Mouse (Mus musculus): ENCODE measurements around the gene Cerk. TPM values are rescaled to one million over a fixed set of nuclear protein-coding genes. Genes with fewer than 3 reads are reported as not detected.
"Not testable (repeated sequence)": the region's sequence is repeated elsewhere in the genome, so short reads cannot be mapped to it uniquely, and the experiment has no call there.

The Cerk gene
- total RNA-seq, 2 experiments from 2014 or later = 38.8 to 41.0 TPM

GRCm38 (mm10) chr15:86165811-86166590 lies 19.9 kb downstream of the Cerk start:
- DNase-seq (ENCODE audit: low spot score in 2 of 2) = no peak

- no peak for DNase-seq (ENCODE audit: low spot score in 2 of 2)
Measured at GRCm38 (mm10) chr15:86164718-86165345, 21.1 kb downstream of the Cerk start.

GRCm38 (mm10) chr15:86161800-86162199 lies 24.1 kb downstream of the Cerk start:
- DNase-seq (ENCODE audit: low spot score in 2 of 2) = not testable (repeated sequence)

- no peak for DNase-seq (ENCODE audit: low spot score in 2 of 2)
Measured at GRCm38 (mm10) chr15:86160906-86161305, 25.0 kb downstream of the Cerk start.

GRCm38 (mm10) chr15:86159719-86160118 lies 26.2 kb downstream of the Cerk start:
- DNase-seq (ENCODE audit: low spot score in 2 of 2) = no peak

GRCm38 (mm10) chr15:86159093-86159492 lies 26.8 kb downstream of the Cerk start:
- DNase-seq (ENCODE audit: low spot score in 2 of 2) = no peak

- DNase-seq (ENCODE audit: low spot score in 2 of 2) = no peak
Measured at GRCm38 (mm10) chr15:86156492-86156891, 29.4 kb downstream of the Cerk start.

- no peak for DNase-seq (ENCODE audit: low spot score in 2 of 2)
Measured at GRCm38 (mm10) chr15:86153481-86153960, 32.4 kb downstream of the Cerk start.

GRCm38 (mm10) chr15:86150593-86150992 lies 35.3 kb downstream of the Cerk start:
- no peak for DNase-seq (ENCODE audit: low spot score in 2 of 2)

- DNase-seq (ENCODE audit: low spot score in 2 of 2) = no peak
Measured at GRCm38 (mm10) chr15:86146922-86147321, 39.0 kb downstream of the Cerk start.

- no peak for DNase-seq (ENCODE audit: low spot score in 2 of 2)
Measured at GRCm38 (mm10) chr15:86145046-86145445, 40.9 kb downstream of the Cerk start.

- no peak for DNase-seq (ENCODE audit: low spot score in 2 of 2)
Measured at GRCm38 (mm10) chr15:86144577-86144976, 41.4 kb downstream of the Cerk start.

- peak; percentile 70 to 73 for DNase-seq (ENCODE audit: low spot score in 2 of 2)
Measured at GRCm38 (mm10) chr15:86140323-86140722, 45.6 kb downstream of the Cerk start.

- DNase-seq (ENCODE audit: low spot score in 2 of 2) = peak; percentile 54 to 62
Measured at GRCm38 (mm10) chr15:86137638-86138037, 48.3 kb downstream of the Cerk start.

GRCm38 (mm10) chr15:86134941-86135783 lies 50.8 kb downstream of the Cerk start:
- DNase-seq (ENCODE audit: low spot score in 2 of 2) = peak; percentile 93 to 95

- DNase-seq (ENCODE audit: low spot score in 2 of 2) = no peak
Measured at GRCm38 (mm10) chr15:86130657-86131056, 55.3 kb downstream of the Cerk start.

- no peak for DNase-seq (ENCODE audit: low spot score in 2 of 2)
Measured at GRCm38 (mm10) chr15:86129036-86129435, 56.9 kb downstream of the Cerk start.

- peak; percentile 80 to 88 for DNase-seq (ENCODE audit: low spot score in 2 of 2)
Measured at GRCm38 (mm10) chr15:86124359-86124758, 61.6 kb downstream of the Cerk start.

GRCm38 (mm10) chr15:86123409-86123808 lies 62.5 kb downstream of the Cerk start:
- DNase-seq (ENCODE audit: low spot score in 2 of 2) = no peak

GRCm38 (mm10) chr15:86122261-86122949 lies 63.5 kb downstream of the Cerk start:
- peak in 1 of 2 experiments; percentile 50 for DNase-seq (ENCODE audit: low spot score in 2 of 2)

GRCm38 (mm10) chr15:86119186-86119585 lies 66.8 kb downstream of the Cerk start:
- no peak for DNase-seq (ENCODE audit: low spot score in 2 of 2)

Measured in layer of hippocampus, postnatal 10 days (tissue).